Mouse (Mus musculus) cortical plate, adult 2 months (tissue): ENCODE data around the gene Tyk2. TPM values are rescaled to one million over a fixed set of nuclear protein-coding genes. Genes with fewer than 3 reads are reported as not detected.

Experiments used
- H3K27ac ChIP-seq: fragments of 200-500 bp; 2 replicates; pipeline ENCODE4 v1.5.1; 2012; ENCODE audit warnings: low read length, control low read depth, inconsistent platforms; ENCODE audit not compliant: insufficient read depth
- H3K4me1 ChIP-seq: fragments of 200-500 bp; 2 replicates; pipeline ENCODE4 v1.6.1; 2011; ENCODE audit warnings: low read length; ENCODE audit not compliant: control insufficient read depth, insufficient read depth
- H3K4me3 ChIP-seq: fragments of 200-500 bp; 2 replicates; pipeline ENCODE4 v1.5.1; 2011; ENCODE audit warnings: mild to moderate bottlenecking, low read length, control low read depth; ENCODE audit not compliant: insufficient read depth
- CTCF ChIP-seq: fragments of 200-500 bp; IDR thresholded peaks from 2 replicates; pipeline ENCODE4 v1.5.1; 2011; ENCODE audit warnings: mild to moderate bottlenecking, control low read depth, low read length; ENCODE audit not compliant: insufficient read depth; ENCODE audit errors: extremely low read depth
- POLR2A ChIP-seq: fragments of 200-500 bp; IDR thresholded peaks from 2 replicates; pipeline ENCODE4 v1.6.1; 2011; ENCODE audit warnings: mild to moderate bottlenecking, low read length, control low read depth; ENCODE audit not compliant: insufficient read depth; ENCODE audit errors: extremely low read depth
- polyA plus RNA-seq: library from polyadenylated mRNA; depleted of rRNA; stranded (reverse); fragments of >200 nt; gene quantifications from 2 replicates; pipeline ENCODE4 v1.2.3, GENCODE M21; 2012

Gene Tyk2
- polyA plus RNA-seq, 1 experiment: 16.4 TPM

DNA sequence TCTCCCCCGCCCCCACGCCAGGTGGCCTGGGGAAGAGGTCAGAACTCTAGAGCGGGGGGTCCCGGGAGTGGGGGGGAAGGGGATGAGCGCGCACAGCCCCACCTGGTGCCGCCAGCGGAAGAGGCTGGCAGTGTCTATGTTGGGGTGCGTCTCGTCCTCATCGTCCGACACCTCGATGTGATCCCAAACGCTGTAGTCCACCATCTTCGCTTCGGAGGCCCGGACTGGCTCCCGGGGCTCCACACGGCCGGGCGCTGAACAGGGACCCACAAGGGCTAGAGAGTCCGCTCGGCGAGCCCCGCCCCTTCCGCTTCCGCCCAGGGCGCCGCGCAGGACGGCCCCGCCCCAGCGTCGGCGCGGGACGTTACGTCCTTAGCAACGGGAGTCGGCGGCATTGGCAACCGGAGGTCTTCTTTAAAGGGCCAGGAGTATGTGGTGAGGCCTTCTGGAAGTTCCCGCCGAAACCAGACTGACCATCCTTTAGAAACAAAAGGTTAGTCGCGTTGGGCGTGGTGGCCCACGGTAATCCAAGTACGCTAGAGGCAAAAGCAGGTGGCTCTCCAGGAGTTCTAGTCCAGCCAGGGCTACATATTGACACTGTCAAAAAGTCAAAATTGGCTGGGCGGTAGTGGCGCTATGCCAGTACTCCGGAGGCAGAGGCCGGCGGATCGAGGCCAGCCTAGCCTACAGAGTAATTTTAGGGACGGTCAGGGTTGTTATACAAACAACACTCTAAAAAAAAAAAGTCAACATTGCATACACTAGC is 18.8 kb upstream of the Tyk2 start, which contains the start of gene Cdc37:
Gene Cdc37, minus strand, starts transcription at position 329 of the 766 bp plus-strand sequence.
- H3K27ac ChIP-seq: no peak within 1 kb of the TSS; the same call in 1 of the 2 replicates
- H3K4me1 ChIP-seq: peaks cover 10% of the 10 kb centered on the region
- peak within 1 kb of the TSS; percentile 82 for H3K4me3 ChIP-seq
- peak; percentile 38; the same call in 1 of the 2 replicates for TF ChIP-seq POLR2A
- TF ChIP-seq CTCF: no peak

- Histone ChIP-seq H3K27ac (no peak overlapping the region), H3K4me1 (peaks cover 10% of the 10 kb centered on the region), H3K4me3 (peak overlapping the region; percentile 82)
- TF ChIP-seq POLR2A: no peak
- no peak for TF ChIP-seq CTCF
Observed at GRCm38 (mm10) chr9:21149077-21149653, 18.1 kb upstream of the Tyk2 start.

DNA sequence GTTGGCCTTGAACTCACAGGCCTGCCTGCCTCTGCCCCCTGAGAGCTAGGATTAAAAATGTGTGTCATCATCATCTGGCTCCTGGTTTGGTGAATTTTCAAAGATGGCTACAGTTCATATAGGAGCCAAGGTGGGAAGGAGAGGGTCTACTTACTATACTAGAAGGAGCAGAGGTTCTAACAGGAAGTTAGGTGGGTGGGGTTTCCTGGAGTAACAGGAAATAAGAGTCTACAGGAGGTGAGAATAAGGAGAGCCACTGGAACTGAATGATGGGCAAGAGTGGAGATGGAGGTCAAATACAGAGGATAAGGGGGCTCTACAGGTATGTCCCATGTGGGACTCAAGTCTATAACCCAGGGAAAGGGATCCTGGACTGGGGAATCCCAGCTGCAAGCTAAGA is 17.4 kb upstream of the Tyk2 start:
- H3K4me3 ChIP-seq: no peak overlapping the region; the same call in 1 of the 2 replicates
- no peak for TF ChIP-seq POLR2A
- no peak for TF ChIP-seq CTCF
- H3K4me1 ChIP-seq: peaks cover 7% of the 10 kb centered on the region
- H3K27ac ChIP-seq: no peak overlapping the region

GRCm38 (mm10) chr9:21146722-21147121 is 15.7 kb upstream of the Tyk2 start:
- Histone ChIP-seq H3K4me1 (peaks cover 7% of the 10 kb centered on the region), H3K27ac (no peak overlapping the region), H3K4me3 (no peak overlapping the region)
- no peak for TF ChIP-seq CTCF
- TF ChIP-seq POLR2A: no peak

GRCm38 (mm10) chr9:21145431-21145830 is 14.4 kb upstream of the Tyk2 start:
- Histone ChIP-seq H3K4me3 (no peak overlapping the region), H3K27ac (no peak overlapping the region), H3K4me1 (peaks cover 7% of the 10 kb centered on the region)
- no peak for TF ChIP-seq POLR2A
- no peak for TF ChIP-seq CTCF

DNA sequence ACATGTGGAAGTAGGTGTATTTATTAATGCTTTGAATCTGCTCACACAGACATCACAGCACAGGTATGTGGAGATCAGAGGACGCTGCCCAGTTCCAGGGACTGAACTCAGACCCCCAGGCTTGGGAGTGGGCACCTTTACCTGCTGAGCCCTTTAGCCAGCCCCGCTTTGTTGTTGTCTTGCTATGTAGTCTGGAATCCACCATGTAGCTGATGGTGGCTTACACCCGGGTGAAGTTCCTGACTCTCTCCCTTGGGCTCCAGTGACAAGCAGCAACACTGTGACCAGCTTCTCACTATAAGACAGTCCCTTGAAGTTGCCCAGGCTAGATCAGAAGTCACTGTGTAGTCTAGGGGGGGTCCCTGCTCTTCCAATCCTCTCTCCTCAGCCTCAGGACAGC is 13.3 kb upstream of the Tyk2 start:
- Histone ChIP-seq H3K27ac (no peak overlapping the region), H3K4me3 (no peak overlapping the region), H3K4me1 (peaks cover 7% of the 10 kb centered on the region)
- TF ChIP-seq POLR2A: no peak
- no peak for TF ChIP-seq CTCF

DNA sequence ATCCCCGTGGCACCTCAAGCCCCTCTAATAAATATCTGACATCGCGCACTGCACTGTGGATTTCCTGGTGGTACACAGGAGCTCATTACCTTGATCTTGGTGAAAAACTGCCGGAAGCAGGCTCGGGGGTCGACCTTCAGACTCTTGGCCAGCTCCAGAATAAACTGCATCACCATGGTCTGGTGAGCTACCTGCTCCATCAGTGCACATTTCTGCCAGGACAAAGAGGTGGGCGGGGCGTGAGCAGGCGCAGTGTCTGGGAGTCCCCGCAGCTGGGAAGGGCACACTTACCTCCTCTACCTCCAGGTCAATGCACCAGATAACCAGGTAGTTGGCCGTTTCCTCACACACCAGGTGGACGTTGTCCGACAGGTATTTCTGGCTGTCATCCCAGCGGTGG is 10.9 kb upstream of the Tyk2 start:
- Histone ChIP-seq H3K4me3 (no peak overlapping the region), H3K4me1 (peaks cover under 1% of the 10 kb centered on the region; the same call in 1 of the 2 replicates), H3K27ac (no peak overlapping the region)
- no peak for TF ChIP-seq CTCF
- TF ChIP-seq POLR2A: no peak

DNA sequence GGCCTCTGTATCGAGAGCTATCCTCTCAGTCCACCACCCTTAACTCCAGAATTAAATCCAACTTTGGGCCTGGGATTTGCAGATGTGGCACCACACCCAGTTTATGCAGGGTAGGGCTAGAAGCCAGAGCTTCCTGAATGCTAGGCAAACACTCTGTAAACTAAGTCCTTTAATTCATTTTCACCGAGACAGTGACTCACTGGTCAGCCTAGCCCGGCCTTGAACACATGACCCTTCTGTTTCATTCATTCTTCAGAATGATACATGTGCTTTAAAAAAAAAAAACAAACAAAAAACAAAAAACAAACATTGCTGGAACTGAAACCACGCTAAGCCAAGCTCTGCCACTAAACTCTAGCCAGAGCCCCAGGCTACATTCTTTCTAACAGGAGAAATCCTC is 7.3 kb upstream of the Tyk2 start:
- no peaks in the 10 kb centered on the region for H3K4me1 ChIP-seq
- TF ChIP-seq POLR2A (no peak), CTCF (no peak)
- H3K4me3 ChIP-seq: no peak overlapping the region
- H3K27ac ChIP-seq: no peak overlapping the region

DNA sequence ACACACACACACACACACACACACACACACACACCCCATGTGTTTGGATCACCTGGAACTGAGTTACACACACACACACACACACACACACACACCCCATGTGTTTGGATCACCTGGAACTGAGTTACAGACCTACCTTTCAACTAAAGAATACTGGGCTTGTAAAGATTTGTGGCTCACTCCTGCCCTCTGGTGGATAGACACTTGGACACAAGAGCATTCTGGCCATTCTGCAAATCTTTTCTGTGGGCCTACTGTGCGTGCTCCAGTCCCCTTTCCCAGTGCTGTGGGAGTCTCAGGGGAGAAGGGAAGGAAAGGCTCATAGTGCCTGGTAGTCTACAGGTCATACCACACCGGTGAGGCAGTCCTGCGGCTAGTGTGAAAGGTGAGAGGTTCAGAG is 6.2 kb upstream of the Tyk2 start:
- H3K4me1 ChIP-seq: no peaks in the 10 kb centered on the region
- no peak overlapping the region for H3K27ac ChIP-seq
- TF ChIP-seq POLR2A (no peak), CTCF (peak; percentile 60)
- H3K4me3 ChIP-seq: no peak overlapping the region

DNA sequence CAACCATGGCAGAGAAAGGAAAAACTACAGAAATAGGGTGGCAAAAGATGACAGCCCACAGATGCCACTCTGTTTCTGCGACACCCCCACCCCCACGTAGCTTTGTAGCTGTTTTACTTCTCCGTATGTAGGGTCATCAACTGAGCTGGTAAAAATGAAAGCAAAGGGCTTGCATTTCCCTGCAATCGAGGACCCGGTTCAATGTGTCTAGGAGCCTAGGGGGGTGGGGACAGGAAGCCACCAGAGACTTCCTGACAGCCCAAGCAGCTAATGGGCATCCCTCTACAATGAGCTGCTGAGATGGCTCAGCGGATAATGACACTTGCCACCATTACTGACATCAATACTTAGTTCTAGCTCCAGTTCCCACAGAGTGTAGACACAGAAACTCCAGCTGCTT is 5.4 kb upstream of the Tyk2 start:
- Histone ChIP-seq H3K27ac (no peak overlapping the region), H3K4me3 (no peak overlapping the region), H3K4me1 (no peaks in the 10 kb centered on the region)
- no peak for TF ChIP-seq CTCF
- no peak for TF ChIP-seq POLR2A

DNA sequence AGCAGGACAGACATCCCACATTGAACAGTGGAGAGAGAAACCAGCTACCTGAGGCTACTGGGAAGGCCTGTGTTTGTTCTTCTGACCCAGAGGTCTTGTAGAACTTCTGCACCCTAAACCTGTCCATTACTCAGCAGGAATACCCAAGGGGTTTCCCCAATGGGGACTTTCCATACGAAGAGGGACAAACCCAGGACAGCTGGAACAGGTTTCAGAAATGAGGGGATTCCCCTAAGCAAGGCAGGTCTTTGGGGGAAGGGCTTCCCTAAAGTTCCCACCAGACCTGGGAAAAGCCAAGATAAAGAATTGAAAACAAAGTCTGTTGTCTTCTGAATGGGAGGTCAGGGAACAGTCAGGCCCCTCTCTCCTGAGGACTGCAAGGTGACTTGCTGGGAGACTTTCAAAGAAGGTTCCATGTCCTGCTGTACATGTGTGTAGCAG is 4.9 kb upstream of the Tyk2 start:
- Histone ChIP-seq H3K4me1 (no peaks in the 10 kb centered on the region), H3K4me3 (no peak overlapping the region), H3K27ac (no peak overlapping the region)
- no peak for TF ChIP-seq CTCF
- no peak for TF ChIP-seq POLR2A
